Mouse (Mus musculus): Measurements from ENCODE around the gene Mtln.

Gene Mtln

DNA sequence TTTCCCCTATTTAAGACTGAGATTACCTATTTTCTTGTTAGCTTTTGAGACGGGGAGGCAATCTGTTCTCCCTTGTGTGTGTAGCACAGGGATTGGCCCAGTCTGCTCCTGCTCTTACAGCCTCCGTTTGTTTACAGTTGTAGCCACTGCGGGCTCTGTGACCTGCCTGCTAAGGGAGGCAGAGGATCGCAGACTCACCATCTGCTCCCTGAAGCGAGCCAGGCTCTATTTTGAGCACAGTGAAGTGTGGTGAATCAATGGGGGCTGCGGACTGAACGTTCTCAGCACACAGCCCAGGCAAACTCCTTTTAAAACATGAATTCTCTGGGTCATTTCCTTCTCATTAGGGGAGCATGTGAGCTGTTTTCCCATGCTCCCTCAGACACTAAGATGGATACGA is 35.1 kb downstream of the Mtln start:
- in situ Hi-C loops (cut with MboI; ENCODE audit: low sequenced_read_pairs): no loop called here

DNA sequence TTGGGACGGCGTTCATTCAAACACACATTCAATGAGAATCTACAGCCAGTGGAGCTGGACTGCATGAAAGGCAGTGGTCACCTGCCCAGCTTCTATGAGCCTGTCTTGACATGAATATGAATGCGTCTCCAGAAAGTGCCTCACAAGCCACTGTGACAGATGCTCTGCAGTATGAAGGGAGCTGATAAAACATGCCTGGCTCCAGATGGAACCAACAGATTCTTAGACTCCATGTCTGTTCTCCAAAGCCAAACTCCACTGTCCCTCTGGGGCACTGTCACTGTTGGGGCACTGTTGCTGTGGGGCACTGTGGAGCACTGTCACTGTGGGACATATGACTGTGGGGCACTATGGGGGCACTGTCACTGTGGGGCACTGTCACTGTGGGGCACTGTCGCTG is 38.2 kb downstream of the Mtln start:
- in situ Hi-C loops (cut with MboI; ENCODE audit: low sequenced_read_pairs): no loop called here

- in situ Hi-C loops (cut with MboI; ENCODE audit: low sequenced_read_pairs): no loop called here
These were observed 40.3 kb downstream of the Mtln start for GRCm38 (mm10) chr2:127751849-127752610.

- in situ Hi-C loops (cut with MboI; ENCODE audit: low sequenced_read_pairs): no loop called here
These were observed 42.9 kb downstream of the Mtln start for GRCm38 (mm10) chr2:127749376-127749775.

GRCm38 (mm10) chr2:127748316-127748715 is 44.0 kb downstream of the Mtln start:
- in situ Hi-C loops (cut with MboI; ENCODE audit: low sequenced_read_pairs): no loop called here

GRCm38 (mm10) chr2:127742637-127743036 is 49.7 kb downstream of the Mtln start:
- in situ Hi-C loops (cut with MboI; ENCODE audit: low sequenced_read_pairs): no loop called here

Data from CH12F3 (cell line).